Mouse (Mus musculus): ENCODE measurements around the gene Dgkg.

DNA sequence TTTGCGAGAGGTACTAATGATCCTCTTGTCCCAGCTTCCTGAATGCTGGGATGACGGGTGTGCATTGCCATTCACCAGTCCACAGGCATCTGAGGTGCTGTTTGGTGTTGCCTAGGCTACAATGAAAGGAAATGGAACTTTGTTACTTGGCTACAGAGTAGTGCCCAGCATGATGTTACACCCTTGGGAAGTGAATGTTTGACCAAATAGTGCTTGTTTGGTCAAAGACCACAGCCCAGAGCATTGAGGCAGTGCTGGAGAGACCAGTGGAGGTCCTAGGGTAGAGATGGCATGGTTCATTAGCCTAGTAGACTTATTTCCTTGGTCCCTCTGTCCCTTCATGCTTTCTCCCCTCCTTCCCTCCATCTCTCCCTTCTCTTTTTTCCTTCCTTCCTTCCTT, 73.6 kb downstream of the Dgkg start:
- TF ChIP-seq CTCF (IDR thresholded peaks at IDR 0.05; ENCODE audit: low read depth) = no peak
- no peak for TF ChIP-seq EP300 (IDR thresholded peaks at IDR 0.05; ENCODE audit: low read depth)

All from heart, postnatal 0 days (tissue).